Mouse (Mus musculus): ENCODE results near the gene Lpcat1.

Lpcat1 gene

DNA sequence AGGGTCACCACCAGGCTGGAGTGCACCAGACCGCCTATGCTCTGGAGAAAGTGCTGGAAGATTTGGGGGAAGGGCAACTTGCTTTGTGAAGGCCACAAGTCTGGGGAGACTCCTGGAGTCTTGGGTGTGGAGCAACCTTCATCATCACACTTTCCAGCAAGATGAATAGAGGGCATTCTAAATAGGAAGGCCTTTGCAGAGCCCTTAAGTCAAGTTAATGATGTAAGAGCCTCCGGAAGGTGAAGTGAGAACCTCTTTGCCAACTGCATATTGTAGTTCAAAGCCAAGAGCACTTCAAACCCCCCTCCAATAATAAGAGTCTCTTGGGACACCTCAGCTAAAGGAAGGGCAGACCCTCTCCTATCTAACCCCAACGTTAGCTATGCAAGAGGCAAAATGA, 18.3 kb upstream of the Lpcat1 start:
- Histone ChIP-seq H3K36me3 (ENCODE audit: insufficient read depth, low read length) (no peaks in the 10 kb centered on the region), H3K4me3 (replicated peaks; ENCODE audit: low read length) (no peak overlapping the region), H3K9me3 (ENCODE audit: low read length) (peaks cover 6% of the 10 kb centered on the region; the same call in 1 of the 2 replicates), H3K27me3 (ENCODE audit: insufficient read depth, low read length) (0 out of 2 replicates have a peak, but pooled peaks cover 6% of the 10 kb centered on the region), H3K4me1 (replicated peaks; ENCODE audit: low read depth, low read length) (peaks cover 5% of the 10 kb centered on the region; the same call in 1 of the 2 replicates)
- TF ChIP-seq CTCF (conservative IDR thresholded peaks at IDR 0.05; ENCODE audit: low read length), result no peak
- no peak for TF ChIP-seq POU5F1 (IDR thresholded peaks at IDR 0.05; ENCODE audit: borderline replicate concordance, low read length)
- no peak for TF ChIP-seq NANOG (IDR thresholded peaks at IDR 0.05; ENCODE audit: borderline replicate concordance, low read length)

DNA sequence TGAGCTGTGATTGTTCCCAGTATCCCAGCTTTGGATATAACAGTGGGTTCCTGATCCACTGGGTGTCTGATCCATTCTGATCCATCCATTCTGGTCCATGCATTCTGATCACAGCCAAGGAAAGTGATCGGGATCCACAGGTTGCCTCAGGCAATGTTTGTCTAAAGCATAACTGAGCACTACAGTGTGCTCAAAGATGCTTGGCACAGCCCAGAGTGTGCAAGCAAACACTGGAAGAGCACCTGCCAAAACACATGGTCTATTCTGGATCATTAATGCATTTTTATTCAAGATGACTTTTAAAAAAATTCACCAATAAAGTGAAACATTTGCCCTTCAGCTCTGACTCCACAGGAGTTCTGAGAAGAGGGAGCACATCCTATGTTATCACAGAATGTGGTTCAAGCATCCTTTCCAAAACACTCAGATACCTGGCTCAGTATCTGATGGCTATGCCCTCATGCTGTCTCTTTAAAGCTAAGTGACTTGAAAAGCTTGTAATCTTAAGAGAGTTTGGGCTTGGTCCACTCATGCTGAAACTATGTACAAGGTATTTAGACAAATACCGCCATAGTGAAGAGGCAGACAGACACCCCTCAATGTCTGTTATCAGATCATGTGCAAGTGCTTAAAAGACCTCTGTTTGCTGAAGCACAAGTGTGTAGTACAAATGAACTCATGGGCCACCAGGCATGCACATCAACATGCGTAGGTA, 13.3 kb upstream of the Lpcat1 start:
- TF ChIP-seq CTCF (conservative IDR thresholded peaks at IDR 0.05; ENCODE audit: low read length) (no peak), NANOG (IDR thresholded peaks at IDR 0.05; ENCODE audit: borderline replicate concordance, low read length) (no peak), POU5F1 (IDR thresholded peaks at IDR 0.05; ENCODE audit: borderline replicate concordance, low read length) (no peak)
- no peaks in the 10 kb centered on the region for H3K36me3 ChIP-seq (ENCODE audit: insufficient read depth, low read length)
- no peaks in the 10 kb centered on the region for H3K27me3 ChIP-seq (ENCODE audit: insufficient read depth, low read length)
- no peak overlapping the region for H3K4me3 ChIP-seq (replicated peaks; ENCODE audit: low read length)
- peaks cover 5% of the 10 kb centered on the region for H3K4me1 ChIP-seq (replicated peaks; ENCODE audit: low read depth, low read length)
- H3K9me3 ChIP-seq (ENCODE audit: low read length), result peaks cover 40% of the 10 kb centered on the region

DNA sequence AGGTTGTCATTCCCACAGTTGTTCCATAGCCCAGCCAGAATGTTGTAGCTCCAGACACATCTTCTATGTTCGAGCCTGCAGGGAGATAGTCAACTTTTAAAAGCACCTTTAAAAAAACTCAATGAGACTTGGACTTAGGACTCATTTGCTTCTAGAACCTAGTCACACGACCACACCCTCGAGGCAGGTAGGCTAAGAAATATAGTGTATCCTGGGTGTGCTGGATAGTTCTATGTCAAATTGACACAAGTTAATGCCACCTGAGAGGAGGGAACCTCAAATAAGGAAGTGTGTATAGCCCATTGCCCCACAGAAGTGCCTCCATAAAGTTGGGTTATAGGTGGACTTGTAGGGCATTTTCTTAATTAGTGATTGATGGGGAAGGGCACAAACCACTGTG, 11.7 kb upstream of the Lpcat1 start:
- Histone ChIP-seq H3K27me3 (ENCODE audit: insufficient read depth, low read length) (no peaks in the 10 kb centered on the region), H3K9me3 (ENCODE audit: low read length) (peaks cover 44% of the 10 kb centered on the region), H3K4me3 (replicated peaks; ENCODE audit: low read length) (no peak overlapping the region), H3K36me3 (ENCODE audit: insufficient read depth, low read length) (no peaks in the 10 kb centered on the region), H3K4me1 (replicated peaks; ENCODE audit: low read depth, low read length) (peaks cover 13% of the 10 kb centered on the region)
- no peak for TF ChIP-seq CTCF (conservative IDR thresholded peaks at IDR 0.05; ENCODE audit: low read length)
- TF ChIP-seq NANOG (IDR thresholded peaks at IDR 0.05; ENCODE audit: borderline replicate concordance, low read length), result no peak
- no peak for TF ChIP-seq POU5F1 (IDR thresholded peaks at IDR 0.05; ENCODE audit: borderline replicate concordance, low read length)

DNA sequence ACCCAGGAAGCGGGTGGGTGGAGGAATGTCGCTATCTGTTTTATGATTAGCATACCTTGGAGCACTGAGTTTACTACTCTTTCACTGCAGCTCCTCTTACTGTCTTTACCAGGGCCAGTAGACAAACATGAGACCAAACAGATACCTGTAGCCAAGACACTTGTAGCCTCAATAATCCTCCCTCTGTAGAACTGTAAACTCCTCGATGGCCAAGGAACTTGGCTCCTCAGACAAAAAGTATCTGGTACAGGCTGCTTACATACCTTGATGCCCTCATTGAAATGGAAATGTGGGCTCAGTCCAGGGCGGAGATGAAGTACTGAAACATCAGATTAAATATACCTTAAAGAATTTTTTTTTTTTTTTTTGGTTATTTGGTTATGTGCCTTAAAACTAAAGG, 9.7 kb upstream of the Lpcat1 start:
- H3K4me3 ChIP-seq (replicated peaks; ENCODE audit: low read length), result no peak overlapping the region
- peaks cover 44% of the 10 kb centered on the region for H3K9me3 ChIP-seq (ENCODE audit: low read length)
- H3K36me3 ChIP-seq (ENCODE audit: insufficient read depth, low read length), result no peaks in the 10 kb centered on the region
- no peaks in the 10 kb centered on the region for H3K27me3 ChIP-seq (ENCODE audit: insufficient read depth, low read length)
- TF ChIP-seq POU5F1 (IDR thresholded peaks at IDR 0.05; ENCODE audit: borderline replicate concordance, low read length) (no peak), CTCF (conservative IDR thresholded peaks at IDR 0.05; ENCODE audit: low read length) (no peak), NANOG (IDR thresholded peaks at IDR 0.05; ENCODE audit: borderline replicate concordance, low read length) (no peak)
- peaks cover 13% of the 10 kb centered on the region for H3K4me1 ChIP-seq (replicated peaks; ENCODE audit: low read depth, low read length)

DNA sequence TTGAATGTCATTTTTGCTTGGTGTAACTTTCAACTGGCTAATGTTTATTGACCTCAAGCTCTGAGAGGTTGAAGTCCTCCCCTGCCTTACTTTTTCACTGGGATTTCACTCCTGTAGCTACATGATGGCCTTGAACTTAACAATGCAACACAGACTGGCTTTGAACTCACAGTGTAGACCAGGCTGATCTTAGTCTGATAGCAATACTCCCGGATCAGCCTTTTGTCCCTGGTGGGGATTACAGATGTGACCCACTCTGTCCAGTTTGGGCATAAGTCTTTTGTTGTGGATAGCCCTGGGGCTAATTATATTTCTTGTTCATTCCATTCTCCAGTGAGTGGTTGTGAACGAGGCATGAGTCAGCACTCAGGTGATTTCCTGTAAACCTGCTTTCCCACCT, 9.3 kb upstream of the Lpcat1 start:
- Histone ChIP-seq H3K4me1 (replicated peaks; ENCODE audit: low read depth, low read length) (peaks cover 13% of the 10 kb centered on the region), H3K36me3 (ENCODE audit: insufficient read depth, low read length) (no peaks in the 10 kb centered on the region), H3K9me3 (ENCODE audit: low read length) (peaks cover 44% of the 10 kb centered on the region), H3K4me3 (replicated peaks; ENCODE audit: low read length) (no peak overlapping the region), H3K27me3 (ENCODE audit: insufficient read depth, low read length) (no peaks in the 10 kb centered on the region)
- TF ChIP-seq NANOG (IDR thresholded peaks at IDR 0.05; ENCODE audit: borderline replicate concordance, low read length), result no peak
- TF ChIP-seq POU5F1 (IDR thresholded peaks at IDR 0.05; ENCODE audit: borderline replicate concordance, low read length), result no peak
- no peak for TF ChIP-seq CTCF (conservative IDR thresholded peaks at IDR 0.05; ENCODE audit: low read length)

DNA sequence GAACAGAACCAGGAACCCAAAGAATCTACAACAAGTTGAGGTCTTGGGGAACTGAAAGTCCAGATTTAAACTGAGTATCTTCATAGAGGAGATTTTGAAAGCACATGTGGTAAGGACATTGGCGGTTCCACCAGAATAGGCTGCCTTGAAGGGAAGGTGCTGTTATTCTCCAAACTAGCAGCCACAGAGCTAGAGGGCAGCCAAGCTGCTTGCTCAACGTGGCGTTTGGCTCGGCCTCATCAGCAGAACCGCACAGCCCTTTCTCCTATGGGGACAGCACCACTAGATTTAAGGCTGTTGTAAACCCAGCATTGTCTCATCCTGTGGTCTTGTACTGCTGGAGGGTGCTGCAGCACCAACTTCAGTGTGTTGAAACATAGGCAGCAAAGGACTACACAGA, 8.3 kb upstream of the Lpcat1 start:
- peaks cover 38% of the 10 kb centered on the region for H3K9me3 ChIP-seq (ENCODE audit: low read length)
- H3K36me3 ChIP-seq (ENCODE audit: insufficient read depth, low read length), result no peaks in the 10 kb centered on the region
- peaks cover 13% of the 10 kb centered on the region for H3K4me1 ChIP-seq (replicated peaks; ENCODE audit: low read depth, low read length)
- no peak overlapping the region for H3K4me3 ChIP-seq (replicated peaks; ENCODE audit: low read length)
- no peak for TF ChIP-seq NANOG (IDR thresholded peaks at IDR 0.05; ENCODE audit: borderline replicate concordance, low read length)
- no peak for TF ChIP-seq CTCF (conservative IDR thresholded peaks at IDR 0.05; ENCODE audit: low read length)
- TF ChIP-seq POU5F1 (IDR thresholded peaks at IDR 0.05; ENCODE audit: borderline replicate concordance, low read length), result no peak
- H3K27me3 ChIP-seq (ENCODE audit: insufficient read depth, low read length), result no peaks in the 10 kb centered on the region

DNA sequence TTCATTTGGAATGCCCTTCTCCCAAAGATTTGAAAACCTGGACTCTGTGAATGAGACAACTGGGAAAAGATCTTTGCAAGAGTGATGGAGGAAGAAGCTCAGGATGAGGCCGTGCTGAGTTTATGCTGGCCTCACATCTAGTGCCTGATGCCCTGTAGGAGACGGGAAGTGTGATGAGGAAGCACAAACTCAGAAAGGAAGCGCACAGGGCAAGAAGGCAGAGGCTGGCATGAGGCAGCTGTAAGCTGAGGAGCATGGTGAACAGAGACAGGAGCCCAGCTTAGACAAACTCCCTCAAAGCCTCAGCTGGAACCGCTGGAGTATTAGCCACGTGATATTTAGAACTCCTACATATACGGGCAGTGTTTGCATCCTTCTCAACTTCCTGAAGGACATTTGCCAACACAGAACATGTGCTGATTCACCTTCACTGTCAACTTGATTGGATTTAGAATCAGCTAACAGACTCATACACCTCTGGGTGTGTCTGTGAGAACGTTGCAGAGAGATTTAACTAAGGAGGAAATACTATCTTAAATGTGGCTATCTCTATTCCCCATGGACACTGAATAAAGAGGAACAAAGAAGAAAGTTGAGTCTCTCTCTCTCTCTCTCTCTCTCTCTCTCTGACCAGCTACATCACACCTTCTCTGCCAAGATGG, 7.7 kb upstream of the Lpcat1 start:
- Histone ChIP-seq H3K27me3 (ENCODE audit: insufficient read depth, low read length) (no peaks in the 10 kb centered on the region), H3K9me3 (ENCODE audit: low read length) (peaks cover 38% of the 10 kb centered on the region), H3K4me3 (replicated peaks; ENCODE audit: low read length) (no peak overlapping the region), H3K36me3 (ENCODE audit: insufficient read depth, low read length) (no peaks in the 10 kb centered on the region), H3K4me1 (replicated peaks; ENCODE audit: low read depth, low read length) (peaks cover 13% of the 10 kb centered on the region)
- TF ChIP-seq POU5F1 (IDR thresholded peaks at IDR 0.05; ENCODE audit: borderline replicate concordance, low read length) (no peak), CTCF (conservative IDR thresholded peaks at IDR 0.05; ENCODE audit: low read length) (no peak), NANOG (IDR thresholded peaks at IDR 0.05; ENCODE audit: borderline replicate concordance, low read length) (no peak)

DNA sequence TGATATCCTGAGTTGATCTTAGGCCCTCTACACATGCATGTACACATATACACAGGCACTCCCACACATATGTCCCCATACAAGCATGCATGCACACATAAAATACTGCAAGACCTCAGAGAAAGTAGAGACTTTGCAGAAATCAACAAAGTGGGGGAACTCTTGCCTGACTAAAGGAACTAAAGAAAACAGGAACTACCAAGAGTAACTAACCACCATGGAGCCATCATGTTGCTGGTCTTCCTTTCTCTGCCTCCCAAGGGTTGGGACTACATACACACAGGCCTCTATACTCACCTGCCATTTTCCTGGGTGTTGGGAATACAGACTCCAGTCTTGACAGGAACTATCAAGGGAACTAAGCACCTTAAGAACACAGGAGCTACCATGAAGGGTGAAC, 5.4 kb upstream of the Lpcat1 start:
- H3K4me1 ChIP-seq (replicated peaks; ENCODE audit: low read depth, low read length), result peaks cover 27% of the 10 kb centered on the region
- peaks cover 22% of the 10 kb centered on the region for H3K9me3 ChIP-seq (ENCODE audit: low read length)
- no peaks in the 10 kb centered on the region for H3K36me3 ChIP-seq (ENCODE audit: insufficient read depth, low read length)
- H3K27me3 ChIP-seq (ENCODE audit: insufficient read depth, low read length), result no peaks in the 10 kb centered on the region
- no peak overlapping the region for H3K4me3 ChIP-seq (replicated peaks; ENCODE audit: low read length)
- no peak for TF ChIP-seq NANOG (IDR thresholded peaks at IDR 0.05; ENCODE audit: borderline replicate concordance, low read length)
- no peak for TF ChIP-seq CTCF (conservative IDR thresholded peaks at IDR 0.05; ENCODE audit: low read length)
- no peak for TF ChIP-seq POU5F1 (IDR thresholded peaks at IDR 0.05; ENCODE audit: borderline replicate concordance, low read length)

Measured in E14TG2a.4 (cell line).